Mouse (Mus musculus): Measurements from ENCODE around the gene BC004004.
"Not testable (repeated sequence)": the region's sequence is repeated elsewhere in the genome, so short reads cannot be mapped to it uniquely, and the experiment has no call there.

BC004004 gene

GRCm38 (mm10) chr17:29259489-29259888, 9.1 kb upstream of the BC004004 start:
- peak; percentile 53 to 78 for DNase-seq (ENCODE audit: low spot score in 2 of 2)

DNA sequence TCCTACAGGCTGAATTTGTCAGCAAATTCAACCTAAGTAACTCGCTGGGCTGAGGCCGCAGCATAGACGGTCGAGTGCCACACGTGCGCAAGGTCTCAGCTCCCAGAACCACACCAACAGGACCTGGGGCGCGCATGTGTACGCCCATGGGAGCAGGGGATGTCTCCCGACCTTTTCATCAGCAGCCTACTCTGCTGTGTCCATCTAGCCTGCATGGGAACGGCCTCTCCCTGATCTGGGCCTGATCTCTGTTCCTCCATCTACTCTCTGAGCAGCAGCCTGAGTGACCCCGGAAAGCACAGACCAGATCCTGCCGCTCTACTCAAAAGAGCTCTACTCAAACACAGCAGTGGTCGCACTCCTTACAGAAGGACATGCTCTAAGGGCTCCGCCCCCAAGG, 8.1 kb upstream of the BC004004 start:
- no peak for DNase-seq (ENCODE audit: low spot score in 2 of 2)

DNA sequence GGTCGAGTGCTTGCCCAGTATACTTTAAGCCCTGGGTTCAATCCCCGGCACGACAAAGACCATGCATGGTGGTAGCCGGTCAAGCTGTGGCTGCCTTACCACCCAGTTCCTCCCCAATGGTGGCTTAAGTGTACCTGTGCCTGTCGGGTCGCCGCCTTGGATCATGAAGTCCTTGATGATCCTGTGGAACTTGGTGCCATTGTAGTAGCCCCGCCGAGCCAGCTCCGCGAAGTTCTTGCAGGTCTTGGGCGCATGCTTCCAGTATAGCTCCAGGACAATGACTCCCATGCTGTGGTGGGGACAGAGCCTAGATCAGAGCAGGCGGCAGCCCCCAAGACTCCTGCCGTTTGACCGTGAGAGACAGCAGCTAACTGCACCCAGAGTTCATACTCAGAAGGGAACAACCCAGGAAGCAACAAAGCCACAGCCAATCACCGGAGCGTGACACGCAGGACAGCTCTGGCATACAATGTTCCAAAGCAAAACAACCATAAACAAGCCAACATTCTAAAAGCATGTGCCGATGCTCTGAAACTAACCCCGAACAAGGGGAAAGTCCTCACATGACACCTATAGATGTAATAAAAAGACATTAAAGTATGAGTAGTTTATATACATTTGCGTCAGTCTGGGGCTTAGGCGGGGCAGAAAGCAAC, 6.9 kb upstream of the BC004004 start:
- no peak for DNase-seq (ENCODE audit: low spot score in 2 of 2)

GRCm38 (mm10) chr17:29262259-29262649, 6.3 kb upstream of the BC004004 start:
- no peak for DNase-seq (ENCODE audit: low spot score in 2 of 2)

- no peak for DNase-seq (ENCODE audit: low spot score in 2 of 2)
Measured at GRCm38 (mm10) chr17:29263417-29263816, 5.2 kb upstream of the BC004004 start.

DNA sequence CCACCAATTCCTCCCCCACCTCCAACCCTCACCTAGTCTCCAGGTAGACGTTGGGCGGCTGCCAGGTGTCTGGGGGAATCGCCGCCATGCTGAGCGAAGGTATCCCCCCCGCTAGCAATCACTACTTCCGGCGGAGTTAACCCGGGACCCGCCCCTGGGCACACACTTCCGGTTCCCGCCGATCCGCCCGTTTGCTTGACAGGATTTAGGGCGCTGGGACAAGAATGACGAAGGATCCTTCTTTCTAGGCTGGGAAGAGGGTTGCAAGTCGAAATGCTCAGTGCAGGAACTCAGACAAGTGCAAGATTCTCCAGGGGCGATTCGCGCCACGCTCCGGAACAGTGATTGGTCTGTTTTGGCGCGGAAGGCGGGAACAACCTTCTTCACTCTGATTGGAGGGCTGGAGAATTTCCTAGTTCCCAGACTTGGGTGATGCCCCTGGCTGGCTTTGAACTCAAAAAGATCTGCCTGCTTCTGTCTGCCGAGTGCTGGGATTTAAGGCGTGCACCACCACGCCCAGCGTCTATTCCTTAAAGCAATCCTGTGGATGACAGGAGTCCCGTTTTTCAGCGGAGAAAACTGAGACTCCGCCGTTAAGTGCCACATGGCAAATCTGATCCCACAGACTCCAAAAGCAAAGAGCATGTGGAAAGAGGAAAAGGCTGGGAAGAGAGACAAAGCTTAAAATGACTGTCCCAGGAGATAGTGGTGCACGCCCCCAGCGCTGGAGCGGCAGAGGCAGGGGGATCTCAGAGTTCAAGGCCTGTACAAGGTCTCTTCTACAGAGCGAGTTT, 4.6 kb upstream of the BC004004 start, which contains the start of gene Ppil1:
Gene Ppil1 (minus strand): TSS at position 347 of the 794 bp plus-strand sequence.
- DNase-seq (ENCODE audit: low spot score in 2 of 2), result peak; percentile 75 to 77

DNA sequence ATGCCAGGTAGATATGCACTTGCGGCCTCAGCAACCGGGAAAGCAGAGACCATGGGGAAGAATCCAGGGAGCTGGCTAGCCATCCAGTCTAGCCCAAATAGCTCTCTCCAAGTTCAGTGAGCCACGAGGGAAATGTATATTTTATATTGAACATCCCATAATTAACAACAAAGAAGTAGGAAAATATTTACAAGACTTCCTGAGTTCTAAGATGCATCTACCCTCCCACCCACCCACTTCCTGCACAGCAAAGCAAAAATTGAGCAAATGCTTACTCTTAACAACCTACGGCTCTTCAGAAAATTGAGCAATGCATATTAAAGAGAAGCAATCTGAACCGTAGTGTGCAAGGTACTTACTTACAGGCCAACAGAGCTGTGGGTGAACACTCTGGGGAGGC, 3.8 kb upstream of the BC004004 start:
- DNase-seq (ENCODE audit: low spot score in 2 of 2), result no peak

GRCm38 (mm10) chr17:29267040-29267439, 1.5 kb upstream of the BC004004 start:
- not testable (repeated sequence) for DNase-seq (ENCODE audit: low spot score in 2 of 2)

GRCm38 (mm10) chr17:29267931-29268681, 482 bp upstream of the BC004004 start:
- peak in 1 of 2 experiments; percentile 63 for DNase-seq (ENCODE audit: low spot score in 2 of 2)

DNA sequence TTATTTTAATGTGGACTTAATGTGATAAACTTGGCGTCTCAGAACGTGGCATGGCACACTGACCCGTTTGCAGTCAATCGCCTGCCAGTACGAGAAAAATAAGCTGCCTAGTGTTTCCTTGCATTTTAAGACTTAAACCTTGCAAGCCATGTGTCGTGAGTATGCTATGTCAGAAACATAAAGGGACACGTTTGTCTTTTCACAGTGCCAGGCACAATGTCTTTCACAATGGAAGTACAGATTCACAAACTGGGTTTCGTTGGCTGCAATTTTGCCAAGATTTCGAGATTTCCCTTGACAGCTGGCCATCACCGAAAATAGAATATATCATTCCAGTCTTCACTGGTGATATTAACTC, 740 bp downstream of the BC004004 start:
- DNase-seq (ENCODE audit: low spot score in 2 of 2), result no peak

DNA sequence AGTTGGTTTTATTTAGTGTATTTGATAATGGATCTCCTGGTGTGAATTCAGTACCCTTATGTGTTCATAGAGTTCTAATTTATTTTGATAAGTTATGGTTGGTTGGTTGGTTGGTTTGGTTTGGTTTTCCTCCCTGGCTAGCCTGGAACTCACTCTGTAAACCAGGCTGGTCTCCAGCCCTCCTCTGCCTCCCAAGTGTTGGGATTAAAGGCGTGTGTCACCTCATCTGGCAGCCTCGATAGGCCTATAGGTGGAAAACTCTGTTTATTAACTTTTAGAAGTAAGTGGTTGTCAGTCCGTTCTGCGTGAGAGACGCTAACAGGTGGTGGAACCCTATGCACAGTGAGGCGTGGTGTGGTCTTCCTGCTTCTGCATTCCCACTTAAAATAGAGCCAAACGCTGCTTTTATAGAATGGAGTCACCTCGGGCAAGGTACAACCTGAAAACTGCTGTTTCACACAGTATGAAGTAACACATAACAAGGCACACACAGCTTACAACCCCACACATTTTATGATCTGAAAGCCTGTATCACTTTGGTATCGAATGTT, 1.6 kb downstream of the BC004004 start:
- DNase-seq (ENCODE audit: low spot score in 2 of 2), result no peak

DNA sequence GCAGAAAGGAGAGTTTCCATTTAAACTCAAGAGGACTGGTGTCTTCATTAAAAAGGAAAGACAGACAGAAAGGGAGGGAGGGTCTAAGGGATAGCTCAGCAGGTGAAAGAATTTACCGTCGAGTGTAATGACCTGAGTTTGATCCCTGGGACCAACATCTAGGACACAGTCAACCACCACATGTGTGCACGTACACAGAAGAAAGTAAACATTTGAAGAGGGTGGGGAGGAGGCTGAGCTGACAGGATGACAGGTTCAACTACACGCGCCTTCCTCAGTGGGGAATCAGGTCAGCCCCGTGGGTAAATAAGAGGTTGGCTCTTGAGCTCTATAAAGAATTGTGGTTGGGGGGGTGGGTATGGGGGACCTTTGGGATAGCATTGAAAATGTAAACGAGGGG, 4.6 kb downstream of the BC004004 start:
- DNase-seq (ENCODE audit: low spot score in 2 of 2), result no peak

GRCm38 (mm10) chr17:29273889-29274288, 5.3 kb downstream of the BC004004 start:
- no peak for DNase-seq (ENCODE audit: low spot score in 2 of 2)

DNA sequence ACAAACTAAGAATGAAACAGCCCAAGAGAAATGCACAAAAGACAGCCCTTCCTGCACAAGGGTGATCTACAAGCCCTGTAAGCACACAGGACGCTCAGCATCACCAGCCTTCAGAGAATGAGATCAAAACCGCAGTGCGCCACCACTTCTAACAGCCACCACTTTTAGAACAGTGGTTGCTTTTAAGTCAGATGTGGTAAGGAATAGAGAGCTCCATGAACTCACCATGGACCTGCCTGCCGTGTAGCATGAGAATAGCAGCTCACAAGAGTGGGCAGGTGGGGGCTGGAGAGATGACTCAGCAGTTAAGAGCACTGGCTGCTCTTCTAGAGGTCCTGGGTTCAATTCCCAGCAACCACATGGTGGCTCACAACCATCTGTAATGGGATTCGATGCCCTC, 11.8 kb downstream of the BC004004 start:
- no peak for DNase-seq (ENCODE audit: low spot score in 2 of 2)

- DNase-seq (ENCODE audit: low spot score in 2 of 2), result no peak
Measured at GRCm38 (mm10) chr17:29281541-29281940, 13.0 kb downstream of the BC004004 start.

DNA sequence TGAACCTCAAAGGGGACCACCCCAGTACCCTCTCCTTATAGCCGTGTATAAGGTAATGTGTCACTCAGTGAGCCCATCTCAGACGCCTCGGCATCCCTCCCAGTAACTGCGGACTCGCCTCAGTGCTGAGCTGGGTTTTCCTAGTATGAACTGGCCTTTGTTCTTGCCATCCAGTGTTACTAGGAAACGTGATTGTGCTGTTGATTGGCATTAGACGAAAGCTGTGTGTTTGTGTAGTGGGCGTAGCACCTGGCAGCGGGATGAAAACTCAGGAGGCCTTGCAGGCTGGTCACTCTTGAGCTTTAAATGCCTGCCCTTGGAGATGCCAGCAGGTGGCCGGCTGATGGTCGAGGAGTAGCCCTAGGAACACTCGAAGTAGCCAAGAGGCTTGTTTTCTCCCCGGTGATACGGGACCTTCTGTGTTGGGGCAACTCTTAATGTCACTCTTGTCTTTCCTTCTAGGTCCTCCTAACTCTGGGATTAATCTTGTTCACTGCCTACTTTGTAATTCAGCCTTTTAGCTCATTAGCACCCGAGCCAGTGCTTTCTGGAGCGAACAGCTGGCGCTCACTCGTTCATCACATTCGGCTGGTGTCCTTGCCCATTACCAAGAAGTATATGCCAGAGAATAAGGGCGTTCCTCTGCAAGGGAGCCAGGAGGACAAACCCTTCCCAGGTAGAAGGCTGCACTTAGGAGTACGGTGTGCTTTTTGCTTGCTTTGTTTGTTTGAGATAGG, 13.8 kb downstream of the BC004004 start:
- no peak for DNase-seq (ENCODE audit: low spot score in 2 of 2)

- no peak for DNase-seq (ENCODE audit: low spot score in 2 of 2)
Measured at GRCm38 (mm10) chr17:29291793-29292192, 23.2 kb downstream of the BC004004 start.

- no peak for DNase-seq (ENCODE audit: low spot score in 2 of 2)
Measured at GRCm38 (mm10) chr17:29292996-29293395, 24.4 kb downstream of the BC004004 start.

DNA sequence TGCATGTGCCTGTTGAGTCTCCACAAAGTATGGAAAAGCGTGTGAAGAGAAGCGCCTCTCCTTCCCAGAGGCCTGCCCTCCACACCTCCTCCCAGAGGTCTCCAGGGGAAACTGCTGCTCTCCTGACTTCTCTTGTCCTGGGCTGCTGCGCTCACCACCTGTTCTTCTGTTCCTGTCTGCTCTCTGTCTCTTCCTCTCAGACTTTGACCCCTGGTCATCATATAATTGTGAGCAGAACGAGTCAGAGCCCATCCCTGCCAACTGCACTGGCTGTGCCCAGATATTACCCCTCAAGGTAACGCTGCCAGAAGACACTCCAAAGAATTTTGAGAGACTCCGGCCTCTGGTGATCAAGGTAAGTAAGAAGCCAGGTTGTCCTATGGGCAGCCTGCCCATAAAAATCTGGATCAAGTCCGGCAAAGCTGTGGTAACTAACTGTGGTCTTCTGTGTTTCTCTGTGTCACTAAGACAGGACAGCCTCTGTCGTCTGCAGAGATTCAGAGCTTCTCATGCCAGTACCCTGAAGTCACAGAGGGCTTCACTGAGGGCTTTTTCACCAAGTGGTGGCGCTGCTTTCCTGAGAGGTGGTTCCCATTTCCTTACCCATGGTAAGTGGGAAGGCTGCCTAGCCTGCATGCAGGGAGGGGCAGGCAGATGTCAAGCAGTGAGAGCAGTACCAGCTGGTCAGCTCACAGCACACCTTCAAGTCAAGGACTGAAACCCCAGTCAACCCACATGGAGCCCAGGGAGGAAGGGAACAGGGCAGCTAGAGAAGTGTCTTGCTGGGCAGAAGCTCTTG, 25.4 kb downstream of the BC004004 start:
- peak in 1 of 2 experiments; percentile 36 for DNase-seq (ENCODE audit: low spot score in 2 of 2)

- no peak for DNase-seq (ENCODE audit: low spot score in 2 of 2)
Measured at GRCm38 (mm10) chr17:29295835-29296234, 27.2 kb downstream of the BC004004 start.

GRCm38 (mm10) chr17:29297321-29297720, 28.7 kb downstream of the BC004004 start:
- DNase-seq (ENCODE audit: low spot score in 2 of 2), result no peak

All from urinary bladder, postnatal 36 days (tissue).